Comparison of ENCODE assay signal across 17 mouse cellular contexts in the genomic region with DNA sequence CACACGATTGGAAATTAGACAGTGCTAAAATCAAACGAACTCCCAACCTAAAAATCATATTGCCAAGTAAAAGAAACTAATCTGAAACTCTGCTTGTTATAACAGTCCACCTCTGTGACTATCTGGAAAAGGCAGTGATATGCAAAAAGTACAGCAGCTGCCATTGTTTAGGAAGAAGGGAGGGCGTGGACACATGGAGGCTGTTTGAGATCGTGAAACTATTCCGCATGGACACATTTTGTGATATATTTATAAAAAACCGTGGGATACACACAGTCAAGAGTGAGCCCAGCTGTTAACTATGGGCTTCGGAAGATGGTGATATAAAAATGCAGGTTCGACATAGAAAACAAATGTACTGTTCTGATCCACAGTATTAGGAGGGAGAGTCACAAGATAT.
A peak's percentile ranks its signal among the peaks of the same experiment; 100 is the strongest.
DNase-seq lines count a peak whose midpoint lies in the region.
"Had no signal": no experiment of that assay in that cellular context is flagged by ENCODE, and none has a peak within 500 bp of the region (broad histone marks: within the 10 kb centered on the region; RNA-seq: fewer than 3 reads in every experiment).

No protein-coding gene starts in this region.

- peak; percentile 36 to 42 for DNase-seq in frontal cortex, adult 2 months (ENCODE audit: extremely low spot score in 1 of 2, low spot score in 1 of 2)
- DNase-seq in frontal cortex, postnatal 25 days (ENCODE audit: low spot score in 2 of 2) = no peak
- peak; percentile 25 for DNase-seq in layer of hippocampus, adult 9-11 months
- no peak for DNase-seq in layer of hippocampus, adult 11-12 months (ENCODE audit: low spot score)
- DNase-seq in right cerebral cortex, adult 18-20 months = peak; percentile 28
- no peak for DNase-seq in right cerebral cortex, postnatal 4 days
- DNase-seq in telencephalon, adult 2 months (ENCODE audit: low read depth, low spot score) = peak; percentile 42
- DNase-seq in c-Kit-positive CD71-positive TER-119-positive erythroid progenitor cells, embryonic 14.5 days (ENCODE audit: low spot score) = no peak
- DNase-seq: adrenal gland, adult 8-10 months; adrenal gland, postnatal 14 days; adrenal gland, postnatal 36 days; cerebellum, adult 11-12 months; cerebellum, adult 2 months; cerebellum, adult 9-10 months; cerebellum, postnatal 10 days; cerebellum, postnatal 25 days; forebrain, postnatal 0 days had no signal

Comparison
In these comparisons a context has a peak if more than half of its experiments do, and no peak if none do; other contexts are left out.
1. DNase-seq: peak in frontal cortex, adult 2 months (2 of 2), layer of hippocampus, adult 9-11 months (single experiment), right cerebral cortex, adult 18-20 months (single experiment) and telencephalon, adult 2 months (single experiment); none in frontal cortex, postnatal 25 days (0 of 2), layer of hippocampus, adult 11-12 months (single experiment), right cerebral cortex, postnatal 4 days (single experiment) and c-Kit-positive CD71-positive TER-119-positive erythroid progenitor cells, embryonic 14.5 days (single experiment).